Mouse (Mus musculus) intestine, embryonic 14.5 days (tissue): ENCODE measurements around the gene Krtcap2. TPM values are rescaled to one million over a fixed set of nuclear protein-coding genes. Genes with fewer than 3 reads are reported as not detected.
"Not testable (repeated sequence)": the region's sequence is repeated elsewhere in the genome, so short reads cannot be mapped to it uniquely, and the experiment has no call there.

Experiments used
- ATAC-seq: fragments of 200-750 bp; cut with Nextera tagmentation; replicated peaks from 2 replicates; pipeline ENCODE4 v1.8.0; 2017; ENCODE audit warnings: low read depth, moderate number of reproducible peaks, moderate TSS enrichment, moderate library complexity; ENCODE audit not compliant: low FRiP score, low TSS enrichment
- DNase-seq: peaks from one replicate; pipeline ENCODE4 v3.0.0-alpha.2; 2018; ENCODE audit warnings: low spot score
- H3K27ac ChIP-seq: fragments of 300-500 bp; sonication (generic); 2 replicates; pipeline ENCODE4 v1.5.1; 2014; ENCODE audit warnings: low read depth, mild to moderate bottlenecking, control low read depth
- H3K27me3 ChIP-seq: fragments of 300-500 bp; sonication (generic); replicated peaks from 2 replicates; pipeline ENCODE4 v1.6.1; 2014; ENCODE audit warnings: low read length, control low read depth; ENCODE audit not compliant: control insufficient read depth, insufficient read depth
- H3K36me3 ChIP-seq: fragments of 300-500 bp; sonication (generic); 2 replicates; pipeline ENCODE4 v1.6.1; 2014; ENCODE audit warnings: low read length, control low read depth; ENCODE audit not compliant: control insufficient read depth, insufficient read depth
- H3K4me1 ChIP-seq: fragments of 300-500 bp; sonication (generic); replicated peaks from 2 replicates; pipeline ENCODE4 v1.6.1; 2014; ENCODE audit warnings: low read length, control low read depth, mixed read lengths; ENCODE audit not compliant: control insufficient read depth, insufficient read depth
- H3K4me2 ChIP-seq: fragments of 300-500 bp; sonication (generic); 2 replicates; pipeline ENCODE4 v1.6.1; 2014; ENCODE audit warnings: low read length
- H3K4me3 ChIP-seq: fragments of 300-500 bp; sonication (generic); 2 replicates; pipeline ENCODE4 v1.5.1; 2014; ENCODE audit warnings: low read depth, low read length, control low read depth, mixed read lengths
- H3K9ac ChIP-seq: fragments of 300-500 bp; sonication (generic); 2 replicates; pipeline ENCODE4 v1.6.1; 2014; ENCODE audit warnings: mild to moderate bottlenecking, low read length
- H3K9me3 ChIP-seq: fragments of 300-500 bp; sonication (generic); 2 replicates; pipeline ENCODE4 v1.6.1; 2016; ENCODE audit warnings: low read length, control low read depth; ENCODE audit not compliant: control insufficient read depth
- WGBS: fragments of 180-500 bp; shearing (Covaris S2); extraction: QIAGEN DNeasy Blood & Tissue Kit; methylation state at CpG from one replicate; pipeline ENCODE4 v1.1.7; 2014; 5-methylcytosine and 5-hydroxymethylcytosine counted together
- polyA plus RNA-seq: library from polyadenylated mRNA; unstranded; fragments of >200 nt; fragmentation: Nextera tagmentation; extraction: Ambion mirVana; gene quantifications from 2 replicates; pipeline ENCODE4 v1.2.1, GENCODE M21; 2014

Gene Krtcap2
- polyA plus RNA-seq, 1 experiment from 2014 or later, result 346 TPM

DNA sequence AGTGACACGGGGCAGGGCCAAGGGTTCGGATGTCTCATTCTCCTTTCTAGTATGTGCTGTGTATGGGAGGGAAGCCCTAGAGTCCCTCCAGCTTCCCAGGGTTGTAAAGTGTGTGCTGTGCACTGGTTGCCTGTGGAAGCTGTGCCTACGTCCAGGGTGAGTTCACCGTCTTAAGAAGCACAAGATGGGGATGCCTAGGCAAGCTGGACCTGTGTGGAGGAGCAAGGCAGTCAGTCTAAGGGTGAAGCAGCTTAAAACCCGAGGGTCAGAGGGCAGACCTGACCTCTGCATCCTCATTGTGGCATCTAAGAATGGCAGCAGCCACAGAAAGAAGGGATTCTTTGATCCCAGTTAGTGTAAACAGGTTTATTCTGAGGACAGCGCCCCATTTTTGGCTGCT lies 37.0 kb upstream of the Krtcap2 start:
- Histone ChIP-seq H3K9ac (no peak overlapping the region), H3K27ac (no peak overlapping the region), H3K4me1 (peaks cover 9% of the 10 kb centered on the region), H3K4me3 (no peak overlapping the region), H3K9me3 (no peaks in the 10 kb centered on the region), H3K36me3 (peaks cover 67% of the 10 kb centered on the region), H3K4me2 (no peak overlapping the region), H3K27me3 (no peaks in the 10 kb centered on the region)
- ATAC-seq (no peak), DNase-seq (no peak)
- 84% methylated on average over 6 of the region's 6 CpGs for WGBS

DNA sequence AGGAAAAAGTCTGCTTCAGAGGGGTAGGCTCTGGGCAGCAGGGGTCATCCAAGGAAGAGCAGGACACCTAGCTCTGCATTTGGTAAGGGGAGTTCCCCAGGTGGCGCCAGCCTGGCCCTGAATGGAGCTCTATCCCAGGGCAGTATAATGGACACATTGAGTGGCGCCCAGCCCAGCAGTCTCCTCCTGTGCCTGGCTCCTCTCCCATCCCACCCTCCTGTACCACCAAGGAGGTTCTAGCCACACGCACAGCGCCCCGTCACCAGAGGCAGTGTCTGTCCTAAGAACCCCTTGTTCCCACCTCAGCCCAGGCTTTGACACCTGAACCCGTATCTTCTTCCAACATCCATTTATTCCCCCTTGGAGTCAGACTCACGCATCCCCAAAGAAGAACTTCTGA lies 36.0 kb upstream of the Krtcap2 start:
- Histone ChIP-seq H3K4me3 (no peak overlapping the region), H3K27ac (no peak overlapping the region), H3K4me2 (no peak overlapping the region), H3K4me1 (peaks cover 10% of the 10 kb centered on the region), H3K9ac (no peak overlapping the region), H3K27me3 (no peaks in the 10 kb centered on the region), H3K9me3 (no peaks in the 10 kb centered on the region), H3K36me3 (peaks cover 61% of the 10 kb centered on the region)
- WGBS, result 91% methylated on average over 7 of the region's 7 CpGs
- ATAC-seq (no peak), DNase-seq (no peak)

DNA sequence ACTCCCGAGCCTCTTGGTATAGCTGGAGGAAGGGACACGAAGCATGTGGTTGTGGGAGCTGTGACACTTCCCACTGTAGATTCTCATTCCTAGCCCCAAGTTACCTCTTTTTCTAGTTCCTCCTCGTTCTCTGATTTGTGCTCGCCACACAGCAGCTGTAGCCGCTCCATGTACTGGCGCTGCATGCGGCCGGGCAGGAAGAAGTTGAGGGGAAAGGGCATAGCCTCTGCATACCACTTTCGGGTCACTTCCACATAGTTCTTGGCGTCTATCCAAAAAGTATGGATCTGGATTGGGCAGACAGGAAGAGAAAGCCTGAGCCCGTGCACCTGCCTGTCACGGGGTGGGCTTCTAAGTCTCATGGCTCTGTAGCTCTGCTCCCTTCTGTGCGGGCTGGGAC lies 35.6 kb upstream of the Krtcap2 start:
- Histone ChIP-seq H3K27me3 (no peaks in the 10 kb centered on the region), H3K4me1 (peaks cover 15% of the 10 kb centered on the region), H3K27ac (no peak overlapping the region), H3K4me2 (no peak overlapping the region), H3K36me3 (peaks cover 57% of the 10 kb centered on the region), H3K4me3 (no peak overlapping the region), H3K9ac (no peak overlapping the region), H3K9me3 (no peaks in the 10 kb centered on the region)
- ATAC-seq (no peak), DNase-seq (no peak)
- 73% methylated on average over 13 of the region's 13 CpGs for WGBS

DNA sequence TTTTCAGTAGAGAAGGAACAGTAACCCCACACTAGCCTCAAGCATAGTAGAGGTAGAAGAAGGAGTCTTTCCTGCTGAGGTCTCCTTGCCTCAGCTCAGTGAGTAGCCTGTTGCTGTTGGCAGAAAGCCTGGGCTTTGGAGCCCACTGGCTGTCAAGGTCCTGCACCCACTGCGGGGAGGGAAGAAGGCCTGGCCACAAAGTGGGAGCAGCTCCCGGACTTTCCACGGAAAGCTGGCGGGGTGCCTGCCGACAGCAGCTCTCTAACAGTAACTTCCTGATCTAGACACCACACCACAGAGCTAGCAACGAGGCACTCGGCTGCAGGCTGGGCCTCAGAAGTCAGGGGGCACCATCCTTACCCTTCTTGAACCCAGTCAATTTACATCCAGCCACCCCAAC lies 35.0 kb upstream of the Krtcap2 start:
- no peak overlapping the region for H3K9ac ChIP-seq
- peaks cover 20% of the 10 kb centered on the region for H3K4me1 ChIP-seq
- ATAC-seq, result no peak
- H3K36me3 ChIP-seq, result peaks cover 52% of the 10 kb centered on the region
- no peaks in the 10 kb centered on the region for H3K27me3 ChIP-seq
- no peaks in the 10 kb centered on the region for H3K9me3 ChIP-seq
- DNase-seq, result no peak
- H3K27ac ChIP-seq, result no peak overlapping the region
- no peak overlapping the region for H3K4me3 ChIP-seq
- 72% methylated on average over 7 of the region's 7 CpGs for WGBS
- no peak overlapping the region for H3K4me2 ChIP-seq

DNA sequence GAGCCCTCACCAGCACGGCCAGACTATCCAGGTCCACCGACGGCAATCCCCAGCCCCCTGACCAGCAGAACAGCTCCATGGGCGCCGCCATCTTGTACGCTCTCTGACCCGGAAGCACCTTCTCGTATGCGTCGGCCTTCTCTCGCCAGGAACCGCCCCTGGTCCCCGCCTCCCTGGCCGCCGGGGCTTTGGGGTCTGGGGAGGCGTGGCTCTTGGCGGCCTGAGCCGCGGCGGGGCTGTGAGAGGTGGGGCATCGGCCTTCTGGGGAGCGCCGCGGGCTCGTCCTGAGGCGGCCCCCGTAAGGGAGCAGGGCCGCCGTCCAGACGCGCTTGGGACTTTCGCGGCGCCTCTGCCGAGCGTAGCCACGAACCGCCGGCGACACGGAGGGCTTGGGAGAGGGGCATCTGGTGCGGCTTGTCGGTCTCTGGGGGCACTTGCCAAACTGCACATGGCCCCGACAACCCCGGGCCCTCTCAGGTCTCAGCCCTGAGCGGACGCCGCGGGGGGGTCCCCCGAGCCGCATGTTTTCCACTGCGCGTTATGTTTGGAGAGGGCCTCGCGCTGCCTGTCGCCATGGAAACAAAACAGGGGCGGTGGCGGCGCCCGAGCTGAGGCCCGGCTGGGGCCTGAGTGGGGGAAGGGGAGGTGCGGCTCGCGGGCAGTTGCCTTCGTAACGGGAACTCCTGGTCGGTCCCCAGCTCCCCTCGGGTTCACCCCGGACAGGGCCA lies 31.8 kb upstream of the Krtcap2 start:
- peak overlapping the region; percentile 95 for H3K4me3 ChIP-seq
- peaks cover 21% of the 10 kb centered on the region for H3K36me3 ChIP-seq
- H3K27ac ChIP-seq, result peak overlapping the region; percentile 99
- H3K27me3 ChIP-seq, result no peaks in the 10 kb centered on the region
- under 1% methylated on average over 65 of the region's 69 CpGs for whole genome bisulfite sequencing
- no peaks in the 10 kb centered on the region for H3K9me3 ChIP-seq
- H3K4me1 ChIP-seq, result peaks cover 21% of the 10 kb centered on the region
- DNase-seq (peak; percentile 94), ATAC-seq (peak; percentile 91)
- H3K9ac ChIP-seq, result peak overlapping the region; percentile 85
- H3K4me2 ChIP-seq, result peak overlapping the region; percentile 81

DNA sequence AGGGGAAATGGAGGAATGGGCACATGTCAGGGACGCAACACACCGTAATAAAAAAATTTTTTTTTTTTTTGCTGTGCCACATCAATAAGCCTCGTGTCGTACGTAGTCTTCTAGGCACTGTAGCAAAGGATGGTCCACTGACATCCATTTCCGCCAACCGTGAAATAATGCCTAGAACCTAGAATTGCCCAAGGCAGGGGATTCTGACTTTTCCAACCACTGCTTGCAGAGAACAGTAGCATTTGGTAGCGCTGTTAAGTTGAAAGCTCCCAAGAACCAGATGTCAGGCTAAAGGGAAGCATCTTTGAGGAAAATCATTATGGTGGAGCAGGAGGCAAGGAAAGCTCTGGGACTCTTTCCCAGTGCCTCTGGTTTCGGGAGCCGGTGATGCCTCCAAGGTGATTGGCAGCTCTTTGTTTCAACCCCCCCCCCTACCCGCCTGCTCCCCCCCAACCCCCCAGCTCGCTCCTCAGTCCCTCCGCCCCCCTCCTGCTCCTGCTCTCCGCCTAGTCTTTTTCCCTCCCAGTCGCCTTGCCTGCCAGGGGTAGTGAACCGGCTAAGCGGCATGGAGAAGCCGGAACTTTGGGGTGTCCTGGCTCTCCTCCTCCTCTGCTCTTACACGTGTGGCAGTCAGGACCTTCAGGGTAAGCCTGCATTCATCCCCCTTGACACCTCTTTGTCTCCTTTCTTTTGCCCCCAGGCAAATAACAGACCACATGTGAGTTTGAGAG lies 30.9 kb upstream of the Krtcap2 start, which contains the start of gene Thbs3:
Thbs3 (plus strand) TSS at position 500 of the 731 bp plus-strand sequence.
- no peaks in the 10 kb centered on the region for H3K9me3 ChIP-seq
- H3K4me2 ChIP-seq, result peak within 1 kb of the TSS; percentile 81
- peaks cover 21% of the 10 kb centered on the region for H3K4me1 ChIP-seq
- ATAC-seq, result no peak
- no peak for DNase-seq
- H3K9ac ChIP-seq, result peak within 1 kb of the TSS; percentile 85
- peaks cover 12% of the 10 kb centered on the region for H3K36me3 ChIP-seq
- H3K27ac ChIP-seq, result peak within 1 kb of the TSS; percentile 99
- peak within 1 kb of the TSS; percentile 95 for H3K4me3 ChIP-seq
- H3K27me3 ChIP-seq, result no peaks in the 10 kb centered on the region
- WGBS, result 1% methylated on average over 19 of the region's 19 CpGs

DNA sequence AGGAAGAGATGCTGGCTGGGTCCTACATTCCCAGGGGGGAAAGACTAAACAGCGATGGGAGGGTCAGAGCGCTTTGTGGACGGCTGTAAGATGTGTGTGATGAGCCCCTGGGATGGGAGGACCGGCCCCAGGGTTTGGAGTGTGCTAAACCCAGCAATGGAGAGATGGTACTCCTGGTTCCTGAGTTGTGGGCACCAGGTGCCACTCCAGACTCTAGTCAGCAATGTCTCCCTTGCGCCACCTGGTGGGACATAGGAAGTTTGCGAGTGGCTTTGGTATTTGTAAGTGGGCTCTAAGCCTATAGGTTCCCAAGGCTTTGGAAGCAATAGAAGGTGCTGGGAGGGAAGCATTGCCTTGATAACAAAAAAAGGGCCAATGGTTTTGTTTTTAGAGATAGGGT lies 29.9 kb upstream of the Krtcap2 start:
- Histone ChIP-seq H3K9me3 (no peaks in the 10 kb centered on the region), H3K27ac (no peak overlapping the region), H3K9ac (peak overlapping the region; percentile 44; the same call in 1 of the 2 replicates), H3K36me3 (peaks cover 2% of the 10 kb centered on the region; the same call in 1 of the 2 replicates), H3K27me3 (no peaks in the 10 kb centered on the region), H3K4me1 (peaks cover 21% of the 10 kb centered on the region), H3K4me2 (peak overlapping the region; percentile 81), H3K4me3 (peak overlapping the region; percentile 95)
- under 1% methylated on average over 6 of the region's 6 CpGs for WGBS
- DNase-seq (peak; percentile 93), ATAC-seq (0 out of 2 replicates have a peak, but pooled peaks have one; percentile 12)

DNA sequence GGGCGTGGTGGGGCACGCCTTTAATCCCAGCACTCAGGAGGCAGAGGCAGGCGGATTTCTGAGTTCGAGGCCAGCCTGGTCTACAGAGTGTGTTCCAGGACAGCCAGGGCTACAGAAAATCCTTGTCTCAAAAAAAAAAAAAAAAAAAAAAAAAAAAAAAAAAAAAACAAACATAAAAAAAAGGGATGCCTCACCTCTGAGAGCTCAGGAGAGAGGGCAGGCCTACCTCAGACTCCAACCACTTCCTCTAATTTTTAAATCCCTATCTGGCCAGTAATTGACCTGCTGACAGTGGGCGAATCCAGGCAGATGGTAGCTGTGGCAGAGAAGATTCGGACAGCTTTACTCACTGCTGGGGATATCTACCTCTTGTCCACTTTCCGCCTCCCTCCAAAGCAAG lies 29.4 kb upstream of the Krtcap2 start:
- DNase-seq, H3K27ac ChIP-seq, H3K9me3 ChIP-seq, ATAC-seq, H3K9ac ChIP-seq, H3K4me2 ChIP-seq, H3K36me3 ChIP-seq, H3K27me3 ChIP-seq, H3K4me3 ChIP-seq: not testable (repeated sequence)
- H3K4me1 ChIP-seq, result peaks cover 21% of the 10 kb centered on the region
- 71% methylated on average over 7 of the region's 7 CpGs for WGBS
